Mouse (Mus musculus): ENCODE measurements at regions not wholly inside any gene's neighbourhood (a gene's known extent, or its start where the extent isn't known, plus 50 kb on each side); places are given as distances from the start of the nearest gene placed in this dataset.
A peak's percentile ranks its signal among the peaks of the same experiment; 100 is the strongest.

DNA sequence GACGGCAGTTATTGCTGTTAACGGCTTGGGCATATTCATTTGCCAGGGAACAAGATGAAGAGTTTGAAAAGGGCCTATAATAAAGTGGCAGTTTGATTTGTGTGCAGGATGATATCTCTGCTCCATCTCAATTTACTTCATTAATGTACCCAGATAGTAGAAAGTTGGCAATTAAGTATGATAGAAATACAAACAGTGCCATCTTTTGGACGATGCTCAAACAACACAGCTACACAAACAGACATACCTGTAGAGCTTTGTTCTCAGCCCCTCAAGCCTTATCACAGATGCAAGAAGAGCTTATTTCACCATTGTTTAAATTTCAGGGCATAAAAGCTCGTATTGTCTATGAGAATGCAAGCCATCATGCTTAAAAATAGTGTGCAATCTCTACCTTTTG, 82.2 kb downstream of the Tnfsf11 start:
- Histone ChIP-seq H3K4me2 (ENCODE audit: low read length) (no peak overlapping the region), H3K4me3 (replicated peaks; ENCODE audit: low read depth, low read length) (no peak overlapping the region), H3K27ac (replicated peaks; ENCODE audit: low read depth, low read length) (no peak overlapping the region), H3K36me3 (ENCODE audit: control insufficient read depth, insufficient read depth, low read length) (no peaks in the 10 kb centered on the region), H3K27me3 (ENCODE audit: control insufficient read depth, insufficient read depth, low read length) (no peaks in the 10 kb centered on the region), H3K9ac (replicated peaks; ENCODE audit: low read length) (no peak overlapping the region), H3K4me1 (ENCODE audit: control insufficient read depth, insufficient read depth, low read length) (no peaks in the 10 kb centered on the region), H3K9me3 (ENCODE audit: control insufficient read depth, low read length) (no peaks in the 10 kb centered on the region)
- ATAC-seq (ENCODE audit: low FRiP score, low TSS enrichment) (no peak), DNase-seq (peak; percentile 65)
- 72% methylated on average over 4 of the region's 4 CpGs for WGBS

GRCm38 (mm10) chr14:78216229-78216963, 91.4 kb downstream of the Tnfsf11 start:
- H3K4me2 ChIP-seq (ENCODE audit: low read length) = peak overlapping the region; percentile 31
- no peaks in the 10 kb centered on the region for H3K36me3 ChIP-seq (ENCODE audit: control insufficient read depth, insufficient read depth, low read length)
- ATAC-seq (ENCODE audit: low FRiP score, low TSS enrichment) (peak; percentile 34; the same call in 1 of the 2 replicates), DNase-seq (peak; percentile 68)
- WGBS = 21% methylated on average over 15 of the region's 15 CpGs
- no peak overlapping the region for H3K9ac ChIP-seq (replicated peaks; ENCODE audit: low read length)
- H3K27me3 ChIP-seq (ENCODE audit: control insufficient read depth, insufficient read depth, low read length) = no peaks in the 10 kb centered on the region
- H3K27ac ChIP-seq (replicated peaks; ENCODE audit: low read depth, low read length) = peak overlapping the region; percentile 26
- no peak overlapping the region for H3K4me3 ChIP-seq (replicated peaks; ENCODE audit: low read depth, low read length)
- H3K4me1 ChIP-seq (ENCODE audit: control insufficient read depth, insufficient read depth, low read length) = peaks cover 10% of the 10 kb centered on the region
- H3K9me3 ChIP-seq (ENCODE audit: control insufficient read depth, low read length) = no peaks in the 10 kb centered on the region

DNA sequence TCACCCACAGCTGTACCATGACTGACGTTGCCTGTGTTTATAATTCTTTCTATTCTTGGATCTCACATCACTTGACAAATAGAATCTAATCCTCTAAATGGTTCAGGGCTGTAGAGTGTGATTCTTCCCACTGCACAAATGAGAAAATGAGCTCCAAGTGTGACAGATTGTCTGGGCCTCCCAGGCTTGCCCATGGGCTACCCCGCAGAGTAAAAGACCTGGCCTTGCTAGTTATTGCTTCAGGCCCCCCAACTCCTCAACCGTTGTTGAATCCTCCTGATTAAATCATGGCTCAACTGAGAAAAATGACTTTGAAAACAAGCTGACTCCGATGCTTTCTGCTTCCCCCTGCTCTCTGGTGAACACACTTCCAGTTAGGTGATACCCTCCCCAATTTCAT, 92.4 kb downstream of the Tnfsf11 start:
- no peaks in the 10 kb centered on the region for H3K36me3 ChIP-seq (ENCODE audit: control insufficient read depth, insufficient read depth, low read length)
- DNase-seq = no peak
- 0 out of 2 replicates have a peak overlapping the region, but pooled peaks have one; percentile 28 for H3K27ac ChIP-seq (replicated peaks; ENCODE audit: low read depth, low read length)
- H3K9ac ChIP-seq (replicated peaks; ENCODE audit: low read length) = no peak overlapping the region
- H3K4me3 ChIP-seq (replicated peaks; ENCODE audit: low read depth, low read length) = no peak overlapping the region
- 49% methylated on average over 4 of the region's 4 CpGs for WGBS
- no peak overlapping the region for H3K4me2 ChIP-seq (ENCODE audit: low read length)
- H3K4me1 ChIP-seq (ENCODE audit: control insufficient read depth, insufficient read depth, low read length) = peaks cover 10% of the 10 kb centered on the region
- no peaks in the 10 kb centered on the region for H3K27me3 ChIP-seq (ENCODE audit: control insufficient read depth, insufficient read depth, low read length)
- no peaks in the 10 kb centered on the region for H3K9me3 ChIP-seq (ENCODE audit: control insufficient read depth, low read length)
- no peak for ATAC-seq (ENCODE audit: low FRiP score, low TSS enrichment)

GRCm38 (mm10) chr14:78204566-78204863, 103.3 kb downstream of the Tnfsf11 start:
- Histone ChIP-seq H3K27ac (replicated peaks; ENCODE audit: low read depth, low read length) (peak overlapping the region; percentile 57; the same call in 1 of the 2 replicates), H3K4me2 (ENCODE audit: low read length) (no peak overlapping the region), H3K9ac (replicated peaks; ENCODE audit: low read length) (no peak overlapping the region), H3K36me3 (ENCODE audit: control insufficient read depth, insufficient read depth, low read length) (no peaks in the 10 kb centered on the region), H3K4me3 (replicated peaks; ENCODE audit: low read depth, low read length) (no peak overlapping the region), H3K27me3 (ENCODE audit: control insufficient read depth, insufficient read depth, low read length) (no peaks in the 10 kb centered on the region), H3K9me3 (ENCODE audit: control insufficient read depth, low read length) (no peaks in the 10 kb centered on the region), H3K4me1 (ENCODE audit: control insufficient read depth, insufficient read depth, low read length) (no peaks in the 10 kb centered on the region)
- DNase-seq (no peak), ATAC-seq (ENCODE audit: low FRiP score, low TSS enrichment) (no peak)
- 95% methylated on average over 4 of the region's 4 CpGs for WGBS

DNA sequence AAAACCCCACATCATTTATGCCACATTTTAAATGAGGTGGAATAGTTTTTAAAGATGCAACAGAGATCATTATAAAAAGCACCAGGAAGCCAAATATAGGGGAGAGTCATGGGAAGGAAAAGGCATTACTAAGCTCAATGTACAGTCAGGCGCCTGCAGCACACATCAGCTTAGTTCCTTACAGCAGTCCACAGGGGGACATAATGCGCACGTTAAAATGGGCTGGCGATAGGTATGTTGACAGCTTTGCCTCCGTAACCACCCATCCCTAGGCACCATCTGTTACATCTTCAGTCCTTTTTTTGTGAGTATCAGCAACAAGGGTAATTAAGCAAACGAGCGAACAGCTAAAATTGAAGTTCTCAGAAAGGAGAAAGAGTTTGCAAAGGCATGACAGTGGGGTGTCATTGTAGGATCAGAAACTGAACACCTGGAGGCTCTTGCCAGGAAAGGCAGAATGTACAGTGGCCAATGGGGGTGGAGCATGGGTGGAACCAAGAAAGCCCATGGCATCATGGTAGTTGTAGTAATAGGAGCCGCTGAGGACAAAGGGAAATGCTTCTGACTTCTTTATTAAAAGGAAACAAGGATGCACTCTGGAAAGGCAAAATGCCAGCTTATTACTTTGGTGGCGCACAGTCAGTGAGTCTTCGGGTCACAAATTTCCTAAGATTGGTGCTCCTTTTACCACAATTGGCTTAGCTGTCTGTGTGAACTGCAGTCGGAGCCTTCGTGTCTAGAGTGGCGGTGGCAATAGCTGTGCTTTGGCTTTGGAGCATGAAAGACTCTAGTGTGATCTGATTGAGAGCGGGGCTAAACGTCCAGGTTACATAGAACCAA, 103.9 kb downstream of the Tnfsf11 start:
- ATAC-seq (ENCODE audit: low FRiP score, low TSS enrichment) = peak; percentile 75; the same call in 1 of the 2 replicates
- Histone ChIP-seq H3K9ac (replicated peaks; ENCODE audit: low read length) (no peak overlapping the region), H3K4me3 (replicated peaks; ENCODE audit: low read depth, low read length) (no peak overlapping the region), H3K4me1 (ENCODE audit: control insufficient read depth, insufficient read depth, low read length) (no peaks in the 10 kb centered on the region), H3K36me3 (ENCODE audit: control insufficient read depth, insufficient read depth, low read length) (no peaks in the 10 kb centered on the region), H3K27me3 (ENCODE audit: control insufficient read depth, insufficient read depth, low read length) (no peaks in the 10 kb centered on the region), H3K9me3 (ENCODE audit: control insufficient read depth, low read length) (no peaks in the 10 kb centered on the region), H3K27ac (replicated peaks; ENCODE audit: low read depth, low read length) (peak overlapping the region; percentile 57), H3K4me2 (ENCODE audit: low read length) (peak overlapping the region; percentile 7; the same call in 1 of the 2 replicates)
- WGBS = 78% methylated on average over 15 of the region's 15 CpGs
- peak; percentile 80 for DNase-seq

DNA sequence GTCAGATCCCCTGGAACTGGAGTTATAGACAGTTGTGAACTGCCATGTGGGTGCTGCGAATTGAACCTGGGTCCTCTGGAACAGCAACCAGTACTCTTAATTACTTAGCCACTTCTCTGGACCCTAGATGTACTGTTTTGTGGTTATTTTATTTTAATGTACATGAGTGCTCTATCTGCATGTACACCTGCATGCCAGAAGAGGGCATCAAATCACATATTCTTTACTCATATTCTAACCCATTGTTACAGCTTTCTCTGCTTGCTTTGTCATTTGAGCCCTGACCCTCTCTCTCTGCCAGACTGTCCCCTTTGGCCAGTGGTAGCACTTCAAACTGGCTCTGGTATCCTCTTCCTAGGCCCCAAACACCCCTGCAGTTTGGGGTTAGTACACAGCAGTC, 105.1 kb downstream of the Tnfsf11 start:
- WGBS = 96% methylated on average over 1 of the region's 1 CpGs
- H3K9ac ChIP-seq (replicated peaks; ENCODE audit: low read length) = no peak overlapping the region
- H3K27me3 ChIP-seq (ENCODE audit: control insufficient read depth, insufficient read depth, low read length) = no peaks in the 10 kb centered on the region
- H3K9me3 ChIP-seq (ENCODE audit: control insufficient read depth, low read length) = no peaks in the 10 kb centered on the region
- H3K36me3 ChIP-seq (ENCODE audit: control insufficient read depth, insufficient read depth, low read length) = no peaks in the 10 kb centered on the region
- ATAC-seq (ENCODE audit: low FRiP score, low TSS enrichment) (no peak), DNase-seq (no peak)
- no peak overlapping the region for H3K27ac ChIP-seq (replicated peaks; ENCODE audit: low read depth, low read length)
- H3K4me1 ChIP-seq (ENCODE audit: control insufficient read depth, insufficient read depth, low read length) = no peaks in the 10 kb centered on the region; the same call in 1 of the 2 replicates
- H3K4me2 ChIP-seq (ENCODE audit: low read length) = no peak overlapping the region
- no peak overlapping the region for H3K4me3 ChIP-seq (replicated peaks; ENCODE audit: low read depth, low read length)

DNA sequence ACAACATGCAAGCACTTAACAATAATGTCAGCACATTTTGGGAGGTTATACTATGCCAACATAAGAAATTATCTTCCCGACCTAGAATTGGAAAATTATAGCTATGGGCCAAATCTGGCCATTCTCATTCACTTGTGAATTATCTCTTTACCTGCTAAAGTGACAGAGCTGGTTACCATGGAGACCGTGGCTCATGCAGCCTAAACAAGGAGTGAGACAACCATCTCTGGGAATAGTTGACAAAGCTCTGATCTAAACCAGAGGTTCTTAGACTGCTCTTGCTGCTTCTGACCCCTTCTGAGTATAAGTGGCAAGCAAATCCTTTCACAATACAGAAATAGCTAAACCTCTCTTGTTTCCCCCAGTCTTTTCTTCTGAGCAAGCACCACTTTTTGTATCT, 108.7 kb upstream of the Fam216b start:
- 67% methylated on average over 2 of the region's 2 CpGs for WGBS
- H3K9me3 ChIP-seq (ENCODE audit: control insufficient read depth, low read length) = no peaks in the 10 kb centered on the region
- H3K27ac ChIP-seq (replicated peaks; ENCODE audit: low read depth, low read length) = no peak overlapping the region; the same call in 1 of the 2 replicates
- DNase-seq = peak; percentile 77
- no peaks in the 10 kb centered on the region for H3K36me3 ChIP-seq (ENCODE audit: control insufficient read depth, insufficient read depth, low read length)
- no peak for ATAC-seq (ENCODE audit: low FRiP score, low TSS enrichment)
- no peak overlapping the region for H3K4me3 ChIP-seq (replicated peaks; ENCODE audit: low read depth, low read length)
- peaks cover 4% of the 10 kb centered on the region; the same call in 1 of the 2 replicates for H3K4me1 ChIP-seq (ENCODE audit: control insufficient read depth, insufficient read depth, low read length)
- H3K27me3 ChIP-seq (ENCODE audit: control insufficient read depth, insufficient read depth, low read length) = no peaks in the 10 kb centered on the region
- H3K9ac ChIP-seq (replicated peaks; ENCODE audit: low read length) = no peak overlapping the region
- no peak overlapping the region for H3K4me2 ChIP-seq (ENCODE audit: low read length)

DNA sequence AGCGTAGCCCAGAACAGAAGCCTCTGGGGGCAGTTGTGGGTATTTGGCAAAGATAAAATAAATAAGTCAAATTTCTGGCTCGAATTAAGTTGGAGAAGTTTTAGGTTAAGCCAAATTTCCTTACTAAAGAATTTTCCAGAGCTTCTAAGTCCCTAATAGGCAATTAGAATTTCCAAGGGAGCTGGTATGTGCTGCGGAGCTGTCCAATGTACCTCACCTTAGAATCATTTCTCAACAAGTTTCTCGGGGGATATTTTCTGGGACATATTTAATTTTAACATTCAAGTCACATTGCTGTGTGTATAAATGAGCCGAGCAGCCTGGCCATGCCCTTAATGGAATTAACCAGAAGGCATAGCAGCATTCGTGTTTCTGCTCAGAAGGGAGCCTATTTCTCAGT, 90.8 kb upstream of the Fam216b start:
- DNase-seq = peak; percentile 37
- H3K9me3 ChIP-seq (ENCODE audit: control insufficient read depth, low read length) = no peaks in the 10 kb centered on the region
- 56% methylated on average over 6 of the region's 6 CpGs for WGBS

More for the DNA sequence above, 90.8 kb upstream of the Fam216b start:
- Histone ChIP-seq H3K4me2 (ENCODE audit: low read length) (no peak overlapping the region), H3K27ac (replicated peaks; ENCODE audit: low read depth, low read length) (no peak overlapping the region), H3K4me3 (replicated peaks; ENCODE audit: low read depth, low read length) (no peak overlapping the region), H3K36me3 (ENCODE audit: control insufficient read depth, insufficient read depth, low read length) (no peaks in the 10 kb centered on the region), H3K27me3 (ENCODE audit: control insufficient read depth, insufficient read depth, low read length) (no peaks in the 10 kb centered on the region), H3K9ac (replicated peaks; ENCODE audit: low read length) (no peak overlapping the region), H3K4me1 (ENCODE audit: control insufficient read depth, insufficient read depth, low read length) (no peaks in the 10 kb centered on the region)
- no peak for ATAC-seq (ENCODE audit: low FRiP score, low TSS enrichment)
